Mouse (Mus musculus) myocyte (in vitro differentiated cells): ENCODE data around the gene Lgals7. TPM values are rescaled to one million over a fixed set of nuclear protein-coding genes. Genes with fewer than 3 reads are reported as not detected.

Experiments
- H3K27me3 ChIP-seq: one replicate; pipeline ENCODE4 v1.6.1; 2011; ENCODE audit not compliant: control insufficient read depth, insufficient read depth, insufficient read length
- H3K36me3 ChIP-seq: one replicate; pipeline ENCODE4 v1.6.1; 2011; ENCODE audit not compliant: control insufficient read depth, insufficient read depth
- H3K4me2 ChIP-seq: one replicate; pipeline ENCODE4 v1.6.1; 2011; ENCODE audit warnings: low read depth, control low read depth
- H3K4me3 ChIP-seq: one replicate; pipeline ENCODE4 v1.5.1; 2011; ENCODE audit warnings: mild to moderate bottlenecking, control low read depth, moderate library complexity
- H3K79me2 ChIP-seq: one replicate; pipeline ENCODE4 v1.6.1; 2011; ENCODE audit not compliant: control insufficient read depth, insufficient read depth
- H3ac ChIP-seq: one replicate; pipeline ENCODE4 v1.6.1; 2011; ENCODE audit not compliant: control insufficient read depth, insufficient read length
- CEBPB ChIP-seq: IDR thresholded peaks from 2 replicates; pipeline ENCODE4 v1.6.1; 2011; ENCODE audit warnings: mild to moderate bottlenecking, moderate library complexity; ENCODE audit not compliant: poor library complexity, insufficient read depth, severe bottlenecking
- E2F4 ChIP-seq: IDR thresholded peaks from one replicate; pipeline ENCODE4 v1.6.1; 2011; ENCODE audit warnings: mild to moderate bottlenecking, control low read depth, moderate library complexity; ENCODE audit not compliant: insufficient read depth
- MAX ChIP-seq: IDR thresholded peaks from one replicate; pipeline ENCODE4 v1.6.1; 2011; ENCODE audit warnings: low read depth, mild to moderate bottlenecking, control low read depth
- MYOD1 ChIP-seq, 3 experiments: IDR thresholded peaks; one replicate each; pipeline ENCODE4 v1.6.1; 2011; ENCODE audit warnings: control low read depth in 2 of 3, low read depth in 2 of 3, mild to moderate bottlenecking in 2 of 3, moderate library complexity in 1 of 3; ENCODE audit not compliant: insufficient read length in 2 of 3, control insufficient read depth in 1 of 3
- MYOG ChIP-seq, 3 experiments: IDR thresholded peaks; one replicate each; pipeline ENCODE4 v1.6.1; 2011; ENCODE audit warnings: control low read depth in 2 of 3, low read depth in 2 of 3, mild to moderate bottlenecking in 2 of 3; ENCODE audit not compliant: insufficient read length in 2 of 3, control insufficient read depth in 1 of 3, insufficient read depth in 1 of 3
- POLR2A ChIP-seq: IDR thresholded peaks from one replicate; pipeline ENCODE4 v1.6.1; 2011; ENCODE audit warnings: low read depth, mild to moderate bottlenecking, control low read depth, moderate library complexity; ENCODE audit not compliant: insufficient read length
- POLR2AphosphoS2 ChIP-seq: IDR thresholded peaks from one replicate; pipeline ENCODE4 v1.6.1; 2011; ENCODE audit warnings: low read depth, control low read depth; ENCODE audit not compliant: insufficient read length
- REST ChIP-seq: IDR thresholded peaks from one replicate; pipeline ENCODE4 v1.6.1; 2011; ENCODE audit warnings: mild to moderate bottlenecking, control low read depth, moderate library complexity; ENCODE audit not compliant: insufficient read depth, insufficient read length
- SRF ChIP-seq: IDR thresholded peaks from one replicate; pipeline ENCODE4 v1.6.1; 2011; ENCODE audit warnings: low read depth; ENCODE audit not compliant: control insufficient read depth, insufficient read length
- TCF12 ChIP-seq: IDR thresholded peaks from one replicate; pipeline ENCODE4 v1.6.1; 2011; ENCODE audit warnings: mild to moderate bottlenecking, control low read depth; ENCODE audit not compliant: poor library complexity, insufficient read depth, severe bottlenecking
- TCF3 ChIP-seq: IDR thresholded peaks from one replicate; pipeline ENCODE4 v1.6.1; 2011; ENCODE audit warnings: low read depth, control low read depth; ENCODE audit not compliant: insufficient read length
- USF1 ChIP-seq: IDR thresholded peaks from one replicate; pipeline ENCODE4 v1.6.1; 2011; ENCODE audit warnings: low read depth, mild to moderate bottlenecking, control low read depth, moderate library complexity
- polyA plus RNA-seq: library from polyadenylated mRNA; unstranded; fragments of >200 nt; fragmentation: generic; extraction: Trizol; gene quantifications from one replicate; pipeline ENCODE4 v1.2.1, GENCODE M21; 2012; ENCODE audit warnings: missing spikeins

The Lgals7 gene
- polyA plus RNA-seq, 1 experiment: 0.50 TPM

GRCm38 (mm10) chr7:28817524-28817923 is 46.1 kb upstream of the Lgals7 start:
- Histone ChIP-seq H3K79me2 (peaks cover 59% of the 10 kb centered on the region), H3K4me3 (no peak overlapping the region), H3K36me3 (peaks cover 80% of the 10 kb centered on the region), H3ac (no peak overlapping the region), H3K4me2 (no peak overlapping the region), H3K27me3 (no peaks in the 10 kb centered on the region)
- no peak for TF ChIP-seq TCF3
- no peak for TF ChIP-seq REST
- TF ChIP-seq SRF: no peak
- TF ChIP-seq USF1: no peak
- TF ChIP-seq MAX: no peak
- peak; percentile 16 for TF ChIP-seq POLR2AphosphoS2
- TF ChIP-seq MYOG (IDR thresholded peaks at IDR 0.05; ENCODE audit: control insufficient read depth in 1 of 3, insufficient read depth in 1 of 3, insufficient read length in 2 of 3, low read depth in 2 of 3): no peak
- no peak for TF ChIP-seq TCF12

DNA sequence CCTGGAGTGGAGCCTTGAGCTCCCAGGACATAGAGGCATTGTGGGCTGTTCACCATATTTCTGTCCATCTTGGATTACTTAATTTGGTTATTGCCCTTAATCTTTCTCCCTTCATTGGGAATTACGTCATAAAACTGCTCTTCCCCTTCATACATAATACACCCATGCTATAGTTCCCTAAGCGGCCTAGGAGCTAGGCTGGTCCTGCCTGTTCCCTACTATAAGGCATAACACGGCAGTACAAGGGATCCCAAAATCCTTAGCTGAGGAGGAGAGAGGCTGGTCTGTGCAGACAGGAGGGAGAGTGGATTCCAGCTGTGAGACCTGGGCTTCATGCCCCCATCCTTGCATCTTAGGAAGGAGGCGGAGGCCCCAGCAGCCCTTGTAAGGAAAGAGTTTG is 45.7 kb upstream of the Lgals7 start:
- no peak overlapping the region for H3K4me3 ChIP-seq
- peaks cover 83% of the 10 kb centered on the region for H3K36me3 ChIP-seq
- H3K4me2 ChIP-seq: no peak overlapping the region
- no peak for TF ChIP-seq POLR2AphosphoS2
- TF ChIP-seq CEBPB: no peak
- TF ChIP-seq TCF3: no peak
- TF ChIP-seq E2F4: no peak
- no peak for TF ChIP-seq MAX
- no peak for TF ChIP-seq REST
- no peak for TF ChIP-seq USF1
- no peak for TF ChIP-seq MYOD1 (IDR thresholded peaks at IDR 0.05; ENCODE audit: control insufficient read depth in 1 of 3, insufficient read length in 2 of 3, low read depth in 2 of 3)
- no peak for TF ChIP-seq MYOG (IDR thresholded peaks at IDR 0.05; ENCODE audit: control insufficient read depth in 1 of 3, insufficient read depth in 1 of 3, insufficient read length in 2 of 3, low read depth in 2 of 3)
- TF ChIP-seq SRF: no peak
- TF ChIP-seq TCF12: no peak
- TF ChIP-seq POLR2A: no peak
- H3K79me2 ChIP-seq: peaks cover 55% of the 10 kb centered on the region
- H3ac ChIP-seq: no peak overlapping the region
- H3K27me3 ChIP-seq: no peaks in the 10 kb centered on the region

DNA sequence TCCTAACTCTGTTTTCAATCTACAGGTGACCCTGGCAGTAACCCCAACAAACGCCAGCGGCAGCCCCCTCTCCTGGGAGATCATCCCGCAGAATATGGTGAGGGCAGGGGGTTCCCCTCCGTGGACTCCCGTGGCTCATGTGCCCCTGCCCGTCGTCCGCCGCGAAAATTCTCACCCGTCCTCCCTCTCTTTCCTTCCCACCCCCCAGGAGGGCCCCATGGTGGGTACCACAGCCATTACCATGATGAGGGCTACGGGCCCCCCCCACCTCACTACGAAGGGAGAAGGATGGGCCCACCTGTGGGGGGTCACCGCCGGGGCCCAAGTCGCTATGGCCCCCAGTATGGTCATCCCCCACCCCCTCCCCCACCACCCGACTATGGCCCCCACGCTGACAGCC is 45.2 kb upstream of the Lgals7 start:
- peaks cover 82% of the 10 kb centered on the region for H3K36me3 ChIP-seq
- no peak overlapping the region for H3K4me2 ChIP-seq
- H3K27me3 ChIP-seq: no peaks in the 10 kb centered on the region
- H3ac ChIP-seq: no peak overlapping the region
- peaks cover 50% of the 10 kb centered on the region for H3K79me2 ChIP-seq
- no peak for TF ChIP-seq TCF12
- H3K4me3 ChIP-seq: no peak overlapping the region

DNA sequence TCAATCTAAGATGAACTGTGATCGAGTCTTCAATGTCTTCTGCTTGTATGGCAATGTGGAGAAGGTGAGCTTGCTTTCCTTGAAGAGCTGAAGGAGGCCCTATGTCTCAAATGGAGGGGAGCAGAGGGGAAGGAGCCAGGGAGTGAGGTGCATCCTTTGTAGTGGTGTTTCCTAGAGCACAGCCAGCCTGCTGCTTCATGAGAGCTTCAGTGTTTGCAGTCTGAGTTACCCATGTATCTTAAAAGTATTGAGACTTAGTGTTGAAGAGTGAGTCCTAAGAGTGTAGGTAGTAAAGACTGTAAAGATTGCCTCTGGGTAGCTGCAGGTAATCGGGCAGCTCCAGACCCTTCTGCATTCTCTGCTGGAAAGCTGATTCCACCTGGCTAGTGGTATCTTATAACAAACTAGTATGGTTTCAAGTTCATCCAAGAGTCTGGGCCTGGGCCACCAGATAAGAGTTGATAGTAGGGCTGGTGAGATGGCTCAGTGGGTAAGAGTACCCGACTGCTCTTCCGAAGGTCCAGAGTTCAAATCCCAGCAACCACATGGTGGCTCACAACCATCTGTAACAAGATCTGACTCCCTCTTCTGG is 44.7 kb upstream of the Lgals7 start:
- Histone ChIP-seq H3K36me3 (peaks cover 77% of the 10 kb centered on the region), H3K4me2 (no peak overlapping the region), H3K4me3 (no peak overlapping the region), H3K27me3 (no peaks in the 10 kb centered on the region), H3ac (no peak overlapping the region), H3K79me2 (peaks cover 45% of the 10 kb centered on the region)
- TF ChIP-seq POLR2AphosphoS2 (peak; percentile 61), TCF3 (no peak)

- H3K27me3 ChIP-seq: no peaks in the 10 kb centered on the region
- peaks cover 39% of the 10 kb centered on the region for H3K79me2 ChIP-seq
- H3K4me3 ChIP-seq: no peak overlapping the region
- H3K4me2 ChIP-seq: peak overlapping the region; percentile 51
- TF ChIP-seq TCF12 (no peak), MYOD1 (IDR thresholded peaks at IDR 0.05; ENCODE audit: control insufficient read depth in 1 of 3, insufficient read length in 2 of 3, low read depth in 2 of 3) (no peak), MYOG (IDR thresholded peaks at IDR 0.05; ENCODE audit: control insufficient read depth in 1 of 3, insufficient read depth in 1 of 3, insufficient read length in 2 of 3, low read depth in 2 of 3) (no peak), REST (no peak), SRF (no peak), TCF3 (no peak), E2F4 (no peak), CEBPB (no peak), POLR2AphosphoS2 (no peak), MAX (no peak), USF1 (no peak), POLR2A (no peak)
- no peak overlapping the region for H3ac ChIP-seq
- peaks cover 70% of the 10 kb centered on the region for H3K36me3 ChIP-seq
Observed at GRCm38 (mm10) chr7:28819571-28819970, 44.1 kb upstream of the Lgals7 start.
